Mouse (Mus musculus) forebrain, embryonic 16.5 days (tissue): ENCODE measurements around the gene Gm20388. TPM values are rescaled to one million over a fixed set of nuclear protein-coding genes. Genes with fewer than 3 reads are reported as not detected.

Source experiments
- ATAC-seq: fragments of 200-750 bp; cut with Nextera tagmentation; 2 replicates; pipeline ENCODE4 v1.8.0; 2017; ENCODE audit warnings: mild to moderate bottlenecking, moderate library complexity
- H3K27ac ChIP-seq: fragments of 300-500 bp; sonication (generic); 2 replicates; pipeline ENCODE4 v1.5.1; 2014; ENCODE audit warnings: low read length, control low read depth
- H3K27me3 ChIP-seq: fragments of 300-500 bp; sonication (generic); replicated peaks from 2 replicates; pipeline ENCODE4 v1.6.1; 2014; ENCODE audit warnings: low read length; ENCODE audit not compliant: control insufficient read depth, insufficient read depth
- H3K36me3 ChIP-seq: fragments of 300-500 bp; sonication (generic); 2 replicates; pipeline ENCODE4 v1.6.1; 2014; ENCODE audit not compliant: control insufficient read depth, insufficient read depth
- H3K4me1 ChIP-seq: fragments of 300-500 bp; sonication (generic); replicated peaks from 2 replicates; pipeline ENCODE4 v1.6.1; 2014; ENCODE audit warnings: low read length; ENCODE audit not compliant: control insufficient read depth, insufficient read depth
- H3K4me2 ChIP-seq: fragments of 300-500 bp; sonication (generic); 2 replicates; pipeline ENCODE4 v1.6.1; 2014; ENCODE audit warnings: mild to moderate bottlenecking, low read length, control low read depth
- H3K4me3 ChIP-seq: fragments of 300-500 bp; sonication (generic); replicated peaks from 2 replicates; pipeline ENCODE4 v1.5.1; 2014; ENCODE audit warnings: mild to moderate bottlenecking, low read length, control low read depth
- H3K9ac ChIP-seq: fragments of 300-500 bp; sonication (generic); replicated peaks from 2 replicates; pipeline ENCODE4 v1.6.1; 2014; ENCODE audit warnings: low read depth, low read length, control low read depth
- H3K9me3 ChIP-seq: fragments of 300-500 bp; sonication (generic); 2 replicates; pipeline ENCODE4 v1.6.1; 2016; ENCODE audit warnings: low read length; ENCODE audit not compliant: control insufficient read depth
- WGBS: fragments of 180-500 bp; shearing (Covaris S2); extraction: QIAGEN DNeasy Blood & Tissue Kit; methylation state at CpG from one replicate; pipeline ENCODE4 v1.1.7; 2014; 5-methylcytosine and 5-hydroxymethylcytosine counted together
- polyA plus RNA-seq: library from polyadenylated mRNA; unstranded; fragments of >200 nt; fragmentation: Nextera tagmentation; extraction: Ambion mirVana; gene quantifications from 2 replicates; pipeline ENCODE4 v1.2.1, GENCODE M21; 2015

Gene Gm20388
- polyA plus RNA-seq, 1 experiment from 2014 or later = 4.7 TPM

DNA sequence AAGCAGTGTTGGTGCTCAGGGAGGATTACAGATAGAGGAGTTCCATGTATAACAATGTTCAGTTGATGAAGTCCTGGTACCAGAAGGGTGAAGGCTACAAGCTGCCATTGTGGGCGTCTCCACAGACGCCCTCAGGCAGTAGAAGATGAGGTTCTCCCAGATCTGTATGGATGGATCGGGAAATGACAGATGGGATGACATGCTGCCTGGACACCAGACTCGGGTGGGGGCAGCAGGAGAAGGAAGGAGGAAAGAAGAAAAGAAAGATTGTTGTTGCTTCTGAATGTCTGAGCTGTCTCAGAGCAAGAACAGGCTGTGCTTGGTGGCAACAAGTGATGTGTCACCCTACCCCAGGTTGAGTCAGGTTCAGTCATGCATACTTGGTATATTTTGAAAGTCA, 2117.5 kb downstream of the Gm20388 start:
- no peak overlapping the region for H3K4me3 ChIP-seq
- no peak overlapping the region for H3K27ac ChIP-seq
- no peak for ATAC-seq
- WGBS = 89% methylated on average over 4 of the region's 4 CpGs
- no peak overlapping the region for H3K4me2 ChIP-seq
- H3K27me3 ChIP-seq = no peaks in the 10 kb centered on the region
- H3K9me3 ChIP-seq = no peaks in the 10 kb centered on the region
- no peaks in the 10 kb centered on the region for H3K4me1 ChIP-seq
- peaks cover 8% of the 10 kb centered on the region for H3K36me3 ChIP-seq
- no peak overlapping the region for H3K9ac ChIP-seq

DNA sequence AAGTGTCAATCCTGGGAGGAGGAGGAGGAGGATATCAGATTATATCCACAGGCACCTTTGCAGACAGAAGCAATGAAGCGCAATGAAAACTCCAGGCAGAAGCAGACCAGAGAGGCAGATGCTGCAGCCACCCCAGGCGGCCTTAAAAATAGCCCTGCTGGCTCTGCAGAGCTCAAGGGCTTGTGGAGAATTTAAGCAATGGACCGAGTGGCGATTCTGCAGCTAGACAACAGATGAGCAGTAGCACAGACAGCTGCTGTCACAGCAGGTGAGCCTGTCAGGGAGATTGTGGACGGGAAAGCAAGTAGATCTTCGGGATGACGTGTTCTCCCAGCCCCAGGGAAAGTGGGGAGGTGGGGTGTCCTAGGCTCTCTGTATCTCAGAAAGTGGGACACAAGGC, 2120.3 kb downstream of the Gm20388 start:
- Histone ChIP-seq H3K9ac (no peak overlapping the region), H3K27me3 (no peaks in the 10 kb centered on the region), H3K36me3 (peaks cover 5% of the 10 kb centered on the region), H3K4me3 (no peak overlapping the region), H3K9me3 (no peaks in the 10 kb centered on the region), H3K27ac (no peak overlapping the region), H3K4me2 (no peak overlapping the region), H3K4me1 (no peaks in the 10 kb centered on the region)
- WGBS = 38% methylated on average over 7 of the region's 7 CpGs
- ATAC-seq = no peak

DNA sequence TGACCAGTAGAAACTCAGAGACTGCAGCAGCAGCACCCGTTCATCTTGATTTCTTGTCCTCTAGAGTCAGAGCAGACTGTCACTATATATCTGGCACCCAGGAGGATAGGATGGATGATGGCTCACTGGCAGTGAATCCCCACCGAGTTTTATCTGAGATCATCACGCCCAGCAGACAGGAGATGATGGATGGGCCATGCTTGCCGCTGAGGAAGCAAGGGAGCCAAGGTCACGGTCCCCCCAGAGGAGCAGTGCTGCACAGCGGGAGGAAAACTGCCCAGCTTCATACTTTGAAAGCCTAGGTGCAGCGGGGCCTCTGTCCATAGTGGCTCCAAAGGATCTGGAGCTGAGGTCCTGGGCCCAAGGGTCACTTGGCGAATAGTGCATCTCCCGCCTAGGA, 2122.1 kb downstream of the Gm20388 start:
- H3K27ac ChIP-seq = no peak overlapping the region
- H3K4me3 ChIP-seq = no peak overlapping the region
- ATAC-seq = no peak
- no peaks in the 10 kb centered on the region for H3K27me3 ChIP-seq
- WGBS = 75% methylated on average over 9 of the region's 9 CpGs
- no peak overlapping the region for H3K4me2 ChIP-seq
- no peaks in the 10 kb centered on the region for H3K36me3 ChIP-seq
- H3K9ac ChIP-seq = no peak overlapping the region
- H3K4me1 ChIP-seq = no peaks in the 10 kb centered on the region
- H3K9me3 ChIP-seq = no peaks in the 10 kb centered on the region

DNA sequence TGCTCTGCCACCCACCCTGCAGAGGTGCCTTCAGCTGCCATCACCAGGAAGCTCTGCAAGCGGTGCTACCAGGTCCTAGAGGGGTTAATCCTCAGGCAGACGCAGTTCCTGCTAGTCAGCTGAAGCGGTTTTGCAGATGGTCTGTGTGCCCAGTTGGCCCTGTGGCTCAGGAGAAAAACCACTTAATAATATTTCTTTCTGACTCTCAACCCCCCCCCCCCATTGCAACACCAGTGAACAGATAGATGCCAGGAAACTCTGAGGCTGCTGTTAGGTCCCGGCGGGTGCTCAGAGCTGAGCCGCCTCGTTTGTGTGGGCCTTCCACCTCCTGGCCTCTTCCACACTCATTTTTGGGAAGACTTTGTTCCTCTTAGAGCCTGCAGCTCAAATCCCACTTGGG, 2124.9 kb downstream of the Gm20388 start:
- ATAC-seq = no peak

DNA sequence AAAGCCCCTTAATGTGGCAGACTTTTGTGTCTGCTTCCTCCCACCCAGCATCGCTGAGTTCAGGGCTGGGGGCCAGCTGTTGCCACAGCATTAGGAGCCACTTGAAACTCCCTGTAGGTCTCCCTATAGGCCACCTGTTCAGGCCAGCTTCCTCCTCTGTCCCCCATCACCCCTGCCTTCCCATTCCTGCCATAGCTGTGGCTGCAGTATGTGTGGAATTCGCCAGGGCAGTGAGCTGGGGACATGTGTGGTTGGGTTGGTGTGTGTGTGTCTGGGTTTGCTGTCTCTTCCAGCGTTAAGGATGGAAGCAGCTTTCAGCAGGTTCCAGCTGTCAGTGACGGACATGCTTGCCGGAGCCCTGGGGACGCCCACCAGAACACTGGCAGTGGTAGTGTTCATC, 2125.7 kb downstream of the Gm20388 start:
- H3K4me1 ChIP-seq = no peaks in the 10 kb centered on the region
- H3K9ac ChIP-seq = no peak overlapping the region
- H3K4me3 ChIP-seq = no peak overlapping the region
- no peak overlapping the region for H3K4me2 ChIP-seq
- H3K9me3 ChIP-seq = no peaks in the 10 kb centered on the region
- H3K27me3 ChIP-seq = no peaks in the 10 kb centered on the region
- no peak for ATAC-seq
- no peaks in the 10 kb centered on the region for H3K36me3 ChIP-seq
- 86% methylated on average over 6 of the region's 6 CpGs for WGBS
- H3K27ac ChIP-seq = no peak overlapping the region

More for the DNA sequence above, 2124.9 kb downstream of the Gm20388 start:
- Histone ChIP-seq H3K36me3 (no peaks in the 10 kb centered on the region), H3K9me3 (no peaks in the 10 kb centered on the region), H3K9ac (no peak overlapping the region), H3K4me2 (no peak overlapping the region), H3K27ac (no peak overlapping the region), H3K4me1 (no peaks in the 10 kb centered on the region), H3K27me3 (no peaks in the 10 kb centered on the region), H3K4me3 (no peak overlapping the region)
- WGBS = 75% methylated on average over 7 of the region's 7 CpGs

DNA sequence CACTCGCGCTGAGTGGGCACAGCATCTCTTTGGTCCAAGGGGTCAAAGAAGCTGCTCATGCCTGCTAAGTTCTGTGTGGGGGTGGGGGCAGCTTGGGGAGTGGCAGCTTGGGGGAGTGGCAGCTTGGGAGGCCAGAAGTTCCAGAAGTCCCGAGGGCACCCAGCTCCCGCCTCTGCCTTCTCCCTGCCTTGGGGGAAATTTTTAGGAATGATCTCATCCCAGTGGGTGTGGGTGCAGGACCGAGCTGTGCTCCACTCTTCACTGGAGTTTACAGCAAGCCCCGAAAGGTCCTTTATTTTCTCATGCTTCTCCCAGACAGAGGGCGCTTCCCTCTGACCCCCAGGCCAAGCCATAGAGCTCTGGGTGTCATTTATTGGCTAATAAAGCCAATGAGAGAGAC, 2126.6 kb downstream of the Gm20388 start:
- Histone ChIP-seq H3K4me1 (no peaks in the 10 kb centered on the region), H3K4me3 (no peak overlapping the region)
- 85% methylated on average over 7 of the region's 7 CpGs for WGBS

DNA sequence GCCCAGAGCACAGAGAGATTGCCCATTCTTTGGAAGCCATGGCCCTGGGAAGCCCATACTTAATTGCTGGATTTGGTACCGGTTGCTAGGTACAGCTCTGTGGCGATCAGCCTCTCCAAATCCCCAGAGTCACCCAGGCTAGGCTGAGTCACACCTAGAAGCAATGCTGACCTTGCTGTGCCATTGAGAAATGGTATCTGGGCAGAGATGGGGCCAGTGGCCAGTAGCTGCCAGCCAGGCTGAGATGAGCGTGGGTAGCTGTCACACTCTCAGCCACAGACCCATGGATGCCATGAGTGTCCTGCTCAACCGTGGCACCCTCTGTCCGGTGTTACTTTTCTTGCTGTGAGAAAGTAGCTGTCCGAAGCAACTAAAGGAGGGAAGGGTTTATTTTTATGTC, 2127.4 kb downstream of the Gm20388 start:
- no peak overlapping the region for H3K4me2 ChIP-seq

More for the DNA sequence above, 2126.6 kb downstream of the Gm20388 start:
- H3K4me2 ChIP-seq = no peak overlapping the region
- ATAC-seq = no peak
- H3K9ac ChIP-seq = no peak overlapping the region
- no peaks in the 10 kb centered on the region for H3K9me3 ChIP-seq
- H3K27me3 ChIP-seq = no peaks in the 10 kb centered on the region
- H3K27ac ChIP-seq = no peak overlapping the region
- H3K36me3 ChIP-seq = no peaks in the 10 kb centered on the region

DNA sequence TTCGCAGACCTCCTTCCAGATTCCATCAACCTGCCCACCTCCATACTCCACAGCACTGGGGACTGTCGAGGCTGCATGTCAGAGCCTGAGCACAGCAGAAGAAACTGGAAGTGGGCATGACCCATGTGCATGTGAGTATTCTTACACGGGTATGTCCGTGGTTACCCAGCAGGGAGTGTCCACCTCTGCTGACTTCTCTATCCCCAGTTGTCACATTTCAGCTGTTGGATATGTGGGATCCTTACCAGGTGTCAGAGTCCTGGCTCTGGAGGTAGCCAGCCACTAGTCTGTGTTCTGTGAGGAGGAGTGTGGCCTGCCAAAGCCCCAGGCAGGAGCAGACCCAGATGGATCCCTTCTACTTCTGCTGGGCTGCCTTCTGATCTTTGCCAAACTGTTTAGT, 2128.8 kb downstream of the Gm20388 start:
- WGBS = 78% methylated on average over 4 of the region's 4 CpGs
- H3K36me3 ChIP-seq = no peaks in the 10 kb centered on the region
- no peak overlapping the region for H3K4me3 ChIP-seq
- H3K9me3 ChIP-seq = no peaks in the 10 kb centered on the region
- H3K4me1 ChIP-seq = no peaks in the 10 kb centered on the region
- ATAC-seq = no peak
- no peaks in the 10 kb centered on the region for H3K27me3 ChIP-seq
- H3K4me2 ChIP-seq = no peak overlapping the region
- H3K27ac ChIP-seq = no peak overlapping the region
- no peak overlapping the region for H3K9ac ChIP-seq

More for the DNA sequence above, 2127.4 kb downstream of the Gm20388 start:
- no peak overlapping the region for H3K9ac ChIP-seq
- no peak overlapping the region for H3K4me3 ChIP-seq
- ATAC-seq = no peak
- H3K27me3 ChIP-seq = no peaks in the 10 kb centered on the region
- no peaks in the 10 kb centered on the region for H3K9me3 ChIP-seq
- H3K36me3 ChIP-seq = no peaks in the 10 kb centered on the region
- no peaks in the 10 kb centered on the region for H3K4me1 ChIP-seq
- WGBS = 89% methylated on average over 6 of the region's 6 CpGs
- no peak overlapping the region for H3K27ac ChIP-seq

DNA sequence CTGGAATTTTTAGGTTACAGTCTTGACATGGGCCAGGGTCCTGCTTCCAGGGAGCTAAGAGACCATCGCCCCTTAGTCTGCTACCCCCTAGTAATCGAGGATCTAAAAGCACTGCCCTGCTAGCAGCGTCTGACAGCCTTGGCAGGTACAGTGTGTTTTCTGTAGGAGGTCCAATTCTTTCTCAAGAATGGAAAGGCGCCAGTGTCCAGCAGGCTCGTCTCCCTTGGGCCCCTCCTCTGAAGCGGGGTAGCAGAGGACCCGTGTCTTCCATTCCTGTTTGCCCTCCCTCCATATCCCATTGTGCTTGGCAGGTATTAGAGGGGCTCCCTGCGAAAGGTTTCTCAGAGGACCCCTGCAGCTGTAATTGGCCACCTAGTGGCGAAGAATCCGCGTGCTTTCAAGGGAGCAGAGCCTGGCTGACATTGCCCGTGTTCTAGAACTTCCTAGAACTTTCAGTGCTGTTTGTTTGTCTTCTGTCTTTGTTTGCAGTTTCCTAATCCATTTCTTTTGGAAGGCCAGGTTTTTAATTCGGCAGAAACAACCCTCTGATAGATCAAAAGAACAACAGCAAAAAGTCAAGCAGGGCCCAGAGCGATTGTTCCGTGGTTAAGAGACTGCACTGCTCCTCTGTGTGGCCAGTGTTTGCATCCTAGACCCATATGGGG, 2136.7 kb downstream of the Gm20388 start:
- H3K9me3 ChIP-seq = no peaks in the 10 kb centered on the region
- H3K36me3 ChIP-seq = no peaks in the 10 kb centered on the region
- no peaks in the 10 kb centered on the region for H3K4me1 ChIP-seq
- no peak overlapping the region for H3K9ac ChIP-seq
- no peak for ATAC-seq
- WGBS = 43% methylated on average over 15 of the region's 15 CpGs
- H3K27ac ChIP-seq = no peak overlapping the region
- H3K4me3 ChIP-seq = no peak overlapping the region
- H3K27me3 ChIP-seq = no peaks in the 10 kb centered on the region
- H3K4me2 ChIP-seq = no peak overlapping the region

DNA sequence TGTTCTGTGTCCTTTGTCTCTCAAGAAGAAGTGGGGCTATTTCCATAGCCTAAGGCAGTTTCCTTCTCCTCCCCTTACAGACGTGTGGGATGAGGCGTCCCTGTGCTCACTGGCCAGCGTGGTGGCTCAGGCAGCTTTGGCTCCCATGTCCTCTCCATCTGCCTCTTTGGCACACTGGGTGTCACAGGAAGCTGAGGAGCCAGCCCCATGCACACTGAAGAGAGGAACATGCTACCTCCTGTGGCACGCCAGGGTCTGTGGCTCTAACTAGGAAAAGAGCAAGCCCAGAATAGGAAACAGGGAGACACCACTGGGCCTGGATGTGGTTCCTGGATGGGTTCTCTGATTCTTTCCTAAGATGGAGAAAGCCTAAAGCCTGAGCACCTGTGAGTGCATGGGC, 2138.6 kb downstream of the Gm20388 start:
- 87% methylated on average over 4 of the region's 4 CpGs for WGBS
- Histone ChIP-seq H3K27me3 (no peaks in the 10 kb centered on the region), H3K4me1 (no peaks in the 10 kb centered on the region), H3K9me3 (no peaks in the 10 kb centered on the region), H3K36me3 (no peaks in the 10 kb centered on the region), H3K4me2 (no peak overlapping the region), H3K9ac (no peak overlapping the region), H3K27ac (no peak overlapping the region), H3K4me3 (no peak overlapping the region)
- ATAC-seq = no peak
